Mouse (Mus musculus) heart, embryonic 16.5 days (tissue): ENCODE data around the gene Akr1a1. TPM values are rescaled to one million over a fixed set of nuclear protein-coding genes. Genes with fewer than 3 reads are reported as not detected.

ENCODE experiments used
- polyA plus RNA-seq: library from polyadenylated mRNA; unstranded; fragments of >200 nt; fragmentation: Nextera tagmentation; extraction: Ambion mirVana; gene quantifications from 2 replicates; pipeline ENCODE4 v1.2.1, GENCODE M21; 2015

Gene Akr1a1
- polyA plus RNA-seq, 1 experiment from 2014 or later = 585 TPM

Other genes with a start within 250 kb of the Akr1a1 start
- 16.3 TPM in 2 replicates for gene Mast2, start 187.5 kb downstream of the Akr1a1 start, polyA plus RNA-seq
- 16.2 and 16.3 TPM in 2 replicates for gene Ipp, start 144.1 kb downstream of the Akr1a1 start, polyA plus RNA-seq
- gene Tmem69, start 95.7 kb downstream of the Akr1a1 start, polyA plus RNA-seq = 23.2 and 33.4 TPM in 2 replicates
- gene Gpbp1l1, start 94.0 kb downstream of the Akr1a1 start, polyA plus RNA-seq = 25.1 and 31.5 TPM in 2 replicates
- gene Ccdc17, start 55.0 kb downstream of the Akr1a1 start, polyA plus RNA-seq = 5.2 and 6.1 TPM in 2 replicates
- gene Nasp, start 23.7 kb downstream of the Akr1a1 start, polyA plus RNA-seq = 73.8 and 77.5 TPM in 2 replicates
- 934 and 942 TPM in 2 replicates for gene Prdx1, start 33.9 kb upstream of the Akr1a1 start, polyA plus RNA-seq
- gene Mmachc, start 56.7 kb upstream of the Akr1a1 start, polyA plus RNA-seq = 39.8 and 45.0 TPM in 2 replicates
- 14.8 and 16.0 TPM in 2 replicates for gene Ccdc163, start 56.8 kb upstream of the Akr1a1 start, polyA plus RNA-seq
- 3.3 and 3.6 TPM in 2 replicates for gene Tesk2, start 69.3 kb upstream of the Akr1a1 start, polyA plus RNA-seq
- gene Toe1, start 156.0 kb upstream of the Akr1a1 start, polyA plus RNA-seq = 23.4 and 23.5 TPM in 2 replicates
- gene Mutyh, start 156.0 kb upstream of the Akr1a1 start, polyA plus RNA-seq = 8.6 and 9.9 TPM in 2 replicates
- 0.95 and 1.2 TPM in 2 replicates for gene Hpdl, start 170.0 kb upstream of the Akr1a1 start, polyA plus RNA-seq
- gene Zswim5, start 225.7 kb upstream of the Akr1a1 start, polyA plus RNA-seq = 0.39 and 0.42 TPM in 2 replicates